Mouse (Mus musculus): ENCODE data around the gene Zfp446.

- TF ChIP-seq CTCF (IDR thresholded peaks at IDR 0.05; ENCODE audit: low read depth) (no peak), EP300 (IDR thresholded peaks at IDR 0.05; ENCODE audit: low read depth) (no peak)
Observed at GRCm38 (mm10) chr7:12998053-12998452, 20.4 kb downstream of the Zfp446 start, which contains the start of gene Slc27a5.

All from liver, embryonic 14.5 days (tissue).